In the genomic region with DNA sequence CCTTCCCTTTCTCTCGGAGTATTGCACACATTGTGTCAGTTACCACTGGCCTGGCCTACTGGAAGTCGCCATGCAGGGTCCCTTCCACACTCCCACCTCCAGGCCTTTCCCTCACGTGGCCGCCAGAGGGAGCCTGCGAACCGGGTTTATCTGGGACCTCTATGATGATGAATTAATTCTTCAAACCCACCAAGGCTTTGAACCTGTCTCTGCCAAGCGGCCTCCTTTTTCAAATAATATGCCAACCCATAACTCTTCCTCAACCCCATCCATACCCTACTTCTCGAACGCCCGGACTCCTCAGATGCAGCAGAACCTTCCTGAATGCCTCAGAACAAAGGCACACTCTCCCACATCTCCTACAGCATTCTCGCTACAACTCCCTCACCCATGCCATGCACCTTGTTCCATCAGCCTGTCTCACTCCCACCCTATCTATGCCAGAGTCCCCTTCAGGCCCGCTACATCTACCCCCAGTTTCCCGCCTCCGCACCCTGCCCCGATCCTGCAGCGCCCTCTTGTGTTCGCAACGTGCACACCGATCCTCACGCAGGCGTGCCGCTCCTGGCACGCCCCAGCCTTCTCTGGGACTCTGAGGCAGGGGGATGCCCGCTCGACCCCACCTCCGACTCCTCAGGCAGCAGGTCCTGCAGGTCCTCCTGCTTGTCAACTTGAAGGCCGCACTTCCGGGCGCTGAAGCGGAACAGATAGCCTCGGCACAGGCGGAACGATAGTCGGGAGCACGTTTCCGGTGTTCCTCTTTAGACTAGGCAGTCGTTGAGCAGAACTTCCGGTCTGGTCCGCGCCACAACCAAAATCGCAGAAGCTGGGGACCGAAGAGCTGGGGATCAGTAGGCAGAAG, we compare ENCODE assay signal across 8 mouse cellular contexts. TPM values are rescaled to one million over a fixed set of nuclear protein-coding genes. Genes with fewer than 3 reads are reported as not detected.
DNase-seq lines count a peak whose midpoint lies in the region; ATAC-seq and TF ChIP-seq lines count a peak whose summit lies in the region.

No protein-coding gene starts in this region.

- H3K4me2 ChIP-seq in forebrain, embryonic 13.5 days: peak overlapping the region; percentile 74
- peak overlapping the region; percentile 97 for H3K4me2 ChIP-seq in liver, embryonic 16.5 days (ENCODE audit: low read depth, low read length)
- H3K4me2 ChIP-seq in neural tube, embryonic 12.5 days (replicated peaks): peak overlapping the region; percentile 76
- peak overlapping the region; percentile 87 for H3K4me2 ChIP-seq in stomach, postnatal 0 days (replicated peaks; ENCODE audit: low read depth)

- TF ChIP-seq EP300 in stomach, postnatal 0 days (optimal IDR thresholded peaks at IDR 0.05): no peak

- 0 out of 2 replicates have a peak, but pooled peaks cover 3% of the 10 kb centered on the region for H3K27me3 ChIP-seq in forebrain, embryonic 13.5 days
- no peaks in the 10 kb centered on the region for H3K27me3 ChIP-seq in liver, embryonic 16.5 days (ENCODE audit: control insufficient read depth, insufficient read depth, low read depth, low read length)
- peaks cover 11% of the 10 kb centered on the region for H3K27me3 ChIP-seq in neural tube, embryonic 12.5 days (replicated peaks)
- no peaks in the 10 kb centered on the region for H3K27me3 ChIP-seq in stomach, postnatal 0 days (ENCODE audit: control insufficient read depth, insufficient read depth, low read length)

- H3K36me3 ChIP-seq in forebrain, embryonic 13.5 days (ENCODE audit: poor library complexity, severe bottlenecking): peaks cover 34% of the 10 kb centered on the region
- H3K36me3 ChIP-seq in liver, embryonic 16.5 days (ENCODE audit: control insufficient read depth, insufficient read depth): peaks cover 20% of the 10 kb centered on the region
- H3K36me3 ChIP-seq in neural tube, embryonic 12.5 days: peaks cover 32% of the 10 kb centered on the region
- peaks cover 8% of the 10 kb centered on the region for H3K36me3 ChIP-seq in stomach, postnatal 0 days (ENCODE audit: control insufficient read depth, insufficient read depth, low read length)

- TF ChIP-seq CTCF in stomach, postnatal 0 days (IDR thresholded peaks at IDR 0.05; ENCODE audit: low read depth): peak; percentile 91

- peak overlapping the region; percentile 94 for H3K27ac ChIP-seq in forebrain, embryonic 13.5 days
- H3K27ac ChIP-seq in liver, embryonic 16.5 days (ENCODE audit: low read length): peak overlapping the region; percentile 96
- H3K27ac ChIP-seq in neural tube, embryonic 12.5 days: peak overlapping the region; percentile 69
- peak overlapping the region; percentile 93 for H3K27ac ChIP-seq in stomach, postnatal 0 days (replicated peaks)

- no peaks in the 10 kb centered on the region for H3K9me3 ChIP-seq in forebrain, embryonic 13.5 days (replicated peaks)
- no peaks in the 10 kb centered on the region for H3K9me3 ChIP-seq in liver, embryonic 16.5 days (replicated peaks; ENCODE audit: control insufficient read depth, low read length)
- H3K9me3 ChIP-seq in neural tube, embryonic 12.5 days: no peaks in the 10 kb centered on the region
- no peaks in the 10 kb centered on the region for H3K9me3 ChIP-seq in stomach, postnatal 0 days (ENCODE audit: control insufficient read depth, low read length)

- peak; percentile 89 for ATAC-seq in cerebellum, adult (ENCODE audit: insufficient number of reproducible peaks, low FRiP score, low TSS enrichment)
- ATAC-seq in forebrain, embryonic 13.5 days: peak; percentile 93
- ATAC-seq in liver, embryonic 16.5 days (ENCODE audit: low read depth): peak; percentile 84
- peak; percentile 90 for ATAC-seq in neural tube, embryonic 12.5 days (ENCODE audit: low FRiP score, low read depth)
- peak; percentile 92 for ATAC-seq in stomach, postnatal 0 days (ENCODE audit: low FRiP score, low TSS enrichment)

- peak; percentile 99 for DNase-seq in ES-CJ7 (ENCODE audit: low read depth, low spot score)
- DNase-seq in heart, postnatal 10 days: peak; percentile 96 to 97
- peak; percentile 94 to 96 for DNase-seq in kidney, postnatal 4 days
- DNase-seq in stomach, postnatal 0 days (ENCODE audit: low spot score): peak; percentile 93

- under 1% methylated on average over 42 of the region's 42 CpGs for WGBS in forebrain, embryonic 13.5 days
- WGBS in liver, embryonic 16.5 days (ENCODE audit: insufficient replicate concordance): under 1% methylated on average over 42 of the region's 42 CpGs
- WGBS in neural tube, embryonic 12.5 days: under 1% methylated on average over 42 of the region's 42 CpGs
- WGBS in stomach, postnatal 0 days: under 1% methylated on average over 42 of the region's 42 CpGs

- intact Hi-C loops in heart, postnatal 10 days (cut with DNase I): loop anchor here (1.0 to 2.0 kb wide), 4 partner anchors 15 to 99 kb away; no protein-coding TSS in a partner anchor

- peak overlapping the region; percentile 69 for H3K4me3 ChIP-seq in forebrain, embryonic 13.5 days
- H3K4me3 ChIP-seq in liver, embryonic 16.5 days (ENCODE audit: low read depth, low read length): peak overlapping the region; percentile 86
- peak overlapping the region; percentile 51 for H3K4me3 ChIP-seq in neural tube, embryonic 12.5 days
- H3K4me3 ChIP-seq in stomach, postnatal 0 days (ENCODE audit: low read depth, low read length): peak overlapping the region; percentile 75

- H3K9ac ChIP-seq in forebrain, embryonic 13.5 days: peak overlapping the region; percentile 84
- H3K9ac ChIP-seq in liver, embryonic 16.5 days (ENCODE audit: low read depth, low read length): peak overlapping the region; percentile 86
- H3K9ac ChIP-seq in neural tube, embryonic 12.5 days: peak overlapping the region; percentile 81
- peak overlapping the region; percentile 83 for H3K9ac ChIP-seq in stomach, postnatal 0 days (ENCODE audit: low read length)

- H3K4me1 ChIP-seq in forebrain, embryonic 13.5 days: peaks cover 26% of the 10 kb centered on the region
- peaks cover 19% of the 10 kb centered on the region for H3K4me1 ChIP-seq in liver, embryonic 16.5 days (ENCODE audit: control insufficient read depth, low read depth, low read length)
- peaks cover 28% of the 10 kb centered on the region for H3K4me1 ChIP-seq in neural tube, embryonic 12.5 days
- no peaks in the 10 kb centered on the region for H3K4me1 ChIP-seq in stomach, postnatal 0 days (replicated peaks; ENCODE audit: control insufficient read depth, insufficient read depth)

RNA-seq across cellular contexts. Expression of a gene that starts 0.5 kb away (rescaled TPM):
- polyA plus RNA-seq in forebrain, embryonic 13.5 days (2015; fragmentation: Nextera tagmentation; extraction: Ambion mirVana): 32.8 and 37.1 TPM in 2 replicates
- 10 to 100 TPM in 1 of 2 experiments, 1 to 10 TPM in 1; 9.7 to 11.8 TPM for total RNA-seq in heart, postnatal 10 days (2021)
- polyA plus RNA-seq in liver, embryonic 16.5 days (2015; fragmentation: Nextera tagmentation; extraction: Ambion mirVana): 10.0 and 11.4 TPM in 2 replicates
- polyA plus RNA-seq in neural tube, embryonic 12.5 days (2016; fragmentation: Nextera tagmentation; extraction: Ambion mirVana): 31.8 and 39.9 TPM in 2 replicates
- polyA plus RNA-seq in stomach, postnatal 0 days (2015; fragmentation: Nextera tagmentation; extraction: Ambion mirVana): 8.5 and 9.5 TPM in 2 replicates

RNA-seq across cellular contexts. Expression of a gene that starts 10.5 kb away (rescaled TPM):
- polyA plus RNA-seq in forebrain, embryonic 13.5 days (2015; fragmentation: Nextera tagmentation; extraction: Ambion mirVana): 270 and 289 TPM in 2 replicates
- 100 to 1,000 TPM; 148 to 165 TPM for total RNA-seq in heart, postnatal 10 days (2021)
- polyA plus RNA-seq in liver, embryonic 16.5 days (2015; fragmentation: Nextera tagmentation; extraction: Ambion mirVana): 50.0 and 57.9 TPM in 2 replicates
- polyA plus RNA-seq in neural tube, embryonic 12.5 days (2016; fragmentation: Nextera tagmentation; extraction: Ambion mirVana): 382 and 393 TPM in 2 replicates
- 93.7 and 105 TPM in 2 replicates for polyA plus RNA-seq in stomach, postnatal 0 days (2015; fragmentation: Nextera tagmentation; extraction: Ambion mirVana)

RNA-seq across cellular contexts. Expression of a gene that starts 11.4 kb away (rescaled TPM):
- 0.12 and 0.53 TPM in 2 replicates for polyA plus RNA-seq in forebrain, embryonic 13.5 days (2015; fragmentation: Nextera tagmentation; extraction: Ambion mirVana)
- not detected for total RNA-seq in heart, postnatal 10 days (2021)
- 23.6 and 26.5 TPM in 2 replicates for polyA plus RNA-seq in liver, embryonic 16.5 days (2015; fragmentation: Nextera tagmentation; extraction: Ambion mirVana)
- 0.33 and 0.46 TPM in 2 replicates for polyA plus RNA-seq in neural tube, embryonic 12.5 days (2016; fragmentation: Nextera tagmentation; extraction: Ambion mirVana)
- polyA plus RNA-seq in stomach, postnatal 0 days (2015; fragmentation: Nextera tagmentation; extraction: Ambion mirVana): 0.13 and 0.25 TPM in 2 replicates

RNA-seq across cellular contexts. Expression of a gene that starts 25.2 kb away (rescaled TPM):
- polyA plus RNA-seq in forebrain, embryonic 13.5 days (2015; fragmentation: Nextera tagmentation; extraction: Ambion mirVana): 164 and 168 TPM in 2 replicates
- total RNA-seq in heart, postnatal 10 days (2021): 100 to 1,000 TPM; 137 to 143 TPM
- 119 and 122 TPM in 2 replicates for polyA plus RNA-seq in liver, embryonic 16.5 days (2015; fragmentation: Nextera tagmentation; extraction: Ambion mirVana)
- polyA plus RNA-seq in neural tube, embryonic 12.5 days (2016; fragmentation: Nextera tagmentation; extraction: Ambion mirVana): 150 and 151 TPM in 2 replicates
- 271 and 287 TPM in 2 replicates for polyA plus RNA-seq in stomach, postnatal 0 days (2015; fragmentation: Nextera tagmentation; extraction: Ambion mirVana)

RNA-seq across cellular contexts. Expression of a gene that starts 28.7 kb away (rescaled TPM):
- 44.0 and 53.7 TPM in 2 replicates for polyA plus RNA-seq in forebrain, embryonic 13.5 days (2015; fragmentation: Nextera tagmentation; extraction: Ambion mirVana)
- 100 to 1,000 TPM; 185 to 188 TPM for total RNA-seq in heart, postnatal 10 days (2021)
- polyA plus RNA-seq in liver, embryonic 16.5 days (2015; fragmentation: Nextera tagmentation; extraction: Ambion mirVana): 10.6 and 14.3 TPM in 2 replicates
- polyA plus RNA-seq in neural tube, embryonic 12.5 days (2016; fragmentation: Nextera tagmentation; extraction: Ambion mirVana): 206 and 215 TPM in 2 replicates
- polyA plus RNA-seq in stomach, postnatal 0 days (2015; fragmentation: Nextera tagmentation; extraction: Ambion mirVana): 90.9 and 93.4 TPM in 2 replicates

Comparison
In these comparisons a context has a peak if more than half of its experiments do, and no peak if none do; other contexts are left out.
1. Peak in every context shown above with its lines: DNase-seq, ATAC-seq, H3K4me3 ChIP-seq and H3K27ac ChIP-seq.
2. RNA of a gene that starts 11.4 kb away (polyA plus RNA-seq): 23.6 to 26.5 TPM in liver, embryonic 16.5 days; 0.33 to 0.46 TPM in neural tube, embryonic 12.5 days, 0.13 to 0.25 TPM in stomach, postnatal 0 days and 0.12 to 0.53 TPM in forebrain, embryonic 13.5 days; every median in the first group is over 10 times any median in the second.